Mouse (Mus musculus) heart, postnatal 0 days (tissue): Measurements from ENCODE around the gene Hsp90aa1. TPM values are rescaled to one million over a fixed set of nuclear protein-coding genes. Genes with fewer than 3 reads are reported as not detected.

ENCODE experiments used
- ATAC-seq: fragments of 200-750 bp; cut with Nextera tagmentation; 2 replicates; pipeline ENCODE4 v1.8.0; 2017; ENCODE audit warnings: low read depth, moderate number of reproducible peaks, moderate library complexity; ENCODE audit not compliant: insufficient read depth
- DNase-seq: peaks from one replicate; pipeline ENCODE4 v3.0.0-alpha.2; 2016; ENCODE audit warnings: low spot score
- H3K27ac ChIP-seq: fragments of 300-500 bp; sonication (generic); 2 replicates; pipeline ENCODE4 v1.5.1; 2014; ENCODE audit warnings: low read depth, mild to moderate bottlenecking
- H3K27me3 ChIP-seq: fragments of 300-500 bp; sonication (generic); 2 replicates; pipeline ENCODE4 v1.6.1; 2014; ENCODE audit warnings: low read length, mixed read lengths; ENCODE audit not compliant: control insufficient read depth, insufficient read depth
- H3K36me3 ChIP-seq: fragments of 300-500 bp; sonication (generic); replicated peaks from 2 replicates; pipeline ENCODE4 v1.6.1; 2014; ENCODE audit warnings: low read length, mixed read lengths; ENCODE audit not compliant: control insufficient read depth, insufficient read depth
- H3K4me1 ChIP-seq: fragments of 300-500 bp; sonication (generic); 2 replicates; pipeline ENCODE4 v1.6.1; 2014; ENCODE audit warnings: antibody characterized with exemption; ENCODE audit not compliant: control insufficient read depth, insufficient read depth
- H3K4me2 ChIP-seq: fragments of 300-500 bp; sonication (generic); 2 replicates; pipeline ENCODE4 v1.6.1; 2014; ENCODE audit warnings: low read depth, mild to moderate bottlenecking, low read length, moderate library complexity
- H3K4me3 ChIP-seq: fragments of 300-500 bp; sonication (generic); 2 replicates; pipeline ENCODE4 v1.5.1; 2014; ENCODE audit warnings: low read depth, low read length
- H3K9ac ChIP-seq: fragments of 300-500 bp; sonication (generic); replicated peaks from 2 replicates; pipeline ENCODE4 v1.6.1; 2014; ENCODE audit warnings: low read depth, low read length, mixed read lengths
- H3K9me3 ChIP-seq: fragments of 300-500 bp; sonication (generic); replicated peaks from 2 replicates; pipeline ENCODE4 v1.6.1; 2016; ENCODE audit warnings: low read length; ENCODE audit not compliant: control insufficient read depth
- CTCF ChIP-seq: IDR thresholded peaks from 2 replicates; pipeline ENCODE4 v1.5.1; 2016; ENCODE audit warnings: antibody characterized with exemption, control low read depth, low read depth
- EP300 ChIP-seq: IDR thresholded peaks from 2 replicates; pipeline ENCODE4 v1.6.1; 2016; ENCODE audit warnings: antibody characterized with exemption, low read depth
- WGBS: fragments of 180-500 bp; shearing (Covaris S2); extraction: QIAGEN DNeasy Blood & Tissue Kit; methylation state at CpG from one replicate; pipeline ENCODE4 v1.1.7; 2014; 5-methylcytosine and 5-hydroxymethylcytosine counted together
- polyA plus RNA-seq: library from polyadenylated mRNA; unstranded; fragments of >200 nt; fragmentation: Nextera tagmentation; extraction: Ambion mirVana; gene quantifications from 2 replicates; pipeline ENCODE4 v1.2.1, GENCODE M21; 2015
- total RNA-seq: library from RNA; depleted of rRNA; stranded (reverse); fragments of >200 nt; gene quantifications from 2 replicates; pipeline ENCODE4 v1.2.3, GENCODE M21; 2014; ENCODE audit warnings: low replicate concordance

Gene Hsp90aa1
- total and polyA plus RNA-seq, 2 experiments from 2014 or later = 181 to 258 TPM

DNA sequence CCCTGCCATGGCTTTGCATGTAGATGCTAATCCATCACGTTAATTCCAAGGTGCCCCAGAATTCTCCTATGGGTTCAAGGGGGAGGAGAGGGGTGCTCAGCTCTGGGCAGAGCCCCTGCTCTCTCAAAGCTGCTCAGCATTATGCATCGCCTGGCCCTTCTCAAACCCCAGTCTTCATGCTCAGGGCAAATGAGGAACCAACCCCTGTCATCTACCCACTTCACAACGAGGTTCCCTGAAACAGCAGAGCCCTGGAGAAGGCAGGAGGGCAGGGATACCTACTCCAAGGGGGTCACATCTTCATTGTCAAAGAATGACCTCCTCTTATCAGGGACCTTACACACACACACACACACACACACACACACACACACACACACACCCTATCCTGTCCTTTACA, 20.6 kb downstream of the Hsp90aa1 start:
- no peak overlapping the region for H3K4me3 ChIP-seq
- no peak overlapping the region for H3K4me2 ChIP-seq
- H3K27me3 ChIP-seq = no peaks in the 10 kb centered on the region
- H3K36me3 ChIP-seq = no peaks in the 10 kb centered on the region
- TF ChIP-seq CTCF (no peak), EP300 (no peak)
- WGBS = 38% methylated on average over 3 of the region's 3 CpGs
- no peak for DNase-seq
- no peak overlapping the region for H3K27ac ChIP-seq
- no peak overlapping the region for H3K9ac ChIP-seq
- ATAC-seq = no peak
- H3K9me3 ChIP-seq = no peaks in the 10 kb centered on the region
- peaks cover 6% of the 10 kb centered on the region; the same call in 1 of the 2 replicates for H3K4me1 ChIP-seq

DNA sequence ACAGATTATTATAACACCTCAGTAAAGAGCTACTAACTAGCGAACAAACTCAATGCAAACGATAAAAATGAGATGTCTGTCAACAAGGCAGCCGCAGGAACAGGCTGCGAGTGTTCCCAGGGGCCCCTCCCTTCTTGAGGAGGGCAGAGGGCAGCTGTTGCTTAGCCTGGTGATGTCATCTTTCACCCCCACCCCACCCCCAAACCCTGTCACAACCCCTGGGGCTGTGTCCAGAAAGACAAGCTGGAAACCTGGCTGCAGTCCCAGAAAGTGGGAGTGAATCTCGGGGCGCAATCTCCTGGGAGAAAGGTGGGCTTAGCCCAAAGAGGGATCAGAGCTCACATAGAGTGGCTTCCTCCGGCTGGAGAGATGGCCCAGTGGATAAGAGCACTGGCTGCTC, 21.3 kb downstream of the Hsp90aa1 start:
- no peaks in the 10 kb centered on the region for H3K36me3 ChIP-seq
- no peak overlapping the region for H3K4me2 ChIP-seq
- H3K4me1 ChIP-seq = peaks cover 6% of the 10 kb centered on the region; the same call in 1 of the 2 replicates
- ATAC-seq (peak; percentile 62; the same call in 1 of the 2 replicates), DNase-seq (peak; percentile 24)
- 15% methylated on average over 7 of the region's 7 CpGs for WGBS
- H3K27ac ChIP-seq = no peak overlapping the region
- no peak overlapping the region for H3K4me3 ChIP-seq
- H3K27me3 ChIP-seq = no peaks in the 10 kb centered on the region
- TF ChIP-seq CTCF (no peak), EP300 (no peak)
- H3K9ac ChIP-seq = no peak overlapping the region
- H3K9me3 ChIP-seq = no peaks in the 10 kb centered on the region

DNA sequence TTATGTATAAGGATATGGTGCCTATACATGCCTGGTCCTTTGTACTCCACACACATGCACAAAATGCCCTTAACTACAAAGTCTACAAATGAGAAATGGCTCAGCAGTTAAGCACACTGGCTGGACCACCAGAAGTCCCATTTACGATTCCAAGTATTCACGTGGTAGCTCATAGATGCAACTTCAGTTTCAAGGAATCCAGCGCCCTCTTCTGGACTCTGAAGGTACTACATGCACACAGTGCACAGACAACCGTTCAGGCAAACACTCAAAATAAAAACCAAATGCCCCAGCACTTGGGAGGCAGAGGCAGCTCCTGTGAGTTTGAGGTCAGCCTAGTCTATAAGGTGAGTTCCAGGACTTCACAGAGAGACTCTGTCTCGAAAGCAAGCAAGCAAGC, 28.3 kb downstream of the Hsp90aa1 start:
- no peak overlapping the region for H3K4me2 ChIP-seq
- ATAC-seq (no peak), DNase-seq (no peak)
- H3K9me3 ChIP-seq = no peaks in the 10 kb centered on the region
- WGBS = 51% methylated on average over 5 of the region's 5 CpGs
- no peak overlapping the region for H3K4me3 ChIP-seq
- no peak overlapping the region for H3K27ac ChIP-seq
- no peak overlapping the region for H3K9ac ChIP-seq
- H3K27me3 ChIP-seq = no peaks in the 10 kb centered on the region
- H3K36me3 ChIP-seq = no peaks in the 10 kb centered on the region; the same call in 1 of the 2 replicates
- TF ChIP-seq EP300 (no peak), CTCF (peak; percentile 42)
- H3K4me1 ChIP-seq = no peaks in the 10 kb centered on the region

DNA sequence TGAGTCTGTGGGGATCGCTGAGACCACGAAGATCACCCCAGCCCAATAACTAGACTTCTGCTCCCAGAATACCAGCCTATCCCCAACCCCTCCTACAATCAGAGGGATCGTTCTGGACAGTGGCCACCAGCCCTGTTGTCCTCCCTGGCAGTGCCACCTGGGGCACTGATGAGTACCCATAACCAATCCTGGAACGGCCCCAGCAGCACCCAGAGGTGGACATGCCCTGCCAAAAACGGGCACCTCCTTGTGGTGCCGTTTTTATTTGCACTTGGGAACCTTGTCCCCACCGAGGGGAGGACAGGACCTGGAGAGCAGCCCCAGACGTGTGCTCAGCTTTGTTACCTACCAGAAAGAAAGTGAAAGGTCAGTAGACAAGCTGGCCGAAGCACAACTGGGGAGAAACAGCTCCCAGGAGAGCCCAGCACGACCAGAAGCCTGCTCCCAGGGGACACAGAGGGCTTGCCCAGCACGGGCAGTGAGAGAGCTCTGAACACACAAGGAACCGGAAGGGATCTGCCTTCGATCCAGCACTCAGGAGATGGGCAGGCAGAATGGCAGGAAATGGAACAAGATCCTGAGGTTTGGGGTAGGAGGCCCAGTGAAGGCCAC, 35.0 kb downstream of the Hsp90aa1 start:
- Histone ChIP-seq H3K4me3 (no peak overlapping the region), H3K4me2 (no peak overlapping the region), H3K4me1 (no peaks in the 10 kb centered on the region), H3K9me3 (no peaks in the 10 kb centered on the region), H3K36me3 (peaks cover 67% of the 10 kb centered on the region), H3K27me3 (no peaks in the 10 kb centered on the region), H3K9ac (no peak overlapping the region), H3K27ac (no peak overlapping the region)
- TF ChIP-seq EP300 (no peak), CTCF (no peak; the same call in 1 of the 2 replicates)
- DNase-seq (no peak), ATAC-seq (peak; percentile 45; the same call in 1 of the 2 replicates)
- WGBS = 73% methylated on average over 13 of the region's 13 CpGs

DNA sequence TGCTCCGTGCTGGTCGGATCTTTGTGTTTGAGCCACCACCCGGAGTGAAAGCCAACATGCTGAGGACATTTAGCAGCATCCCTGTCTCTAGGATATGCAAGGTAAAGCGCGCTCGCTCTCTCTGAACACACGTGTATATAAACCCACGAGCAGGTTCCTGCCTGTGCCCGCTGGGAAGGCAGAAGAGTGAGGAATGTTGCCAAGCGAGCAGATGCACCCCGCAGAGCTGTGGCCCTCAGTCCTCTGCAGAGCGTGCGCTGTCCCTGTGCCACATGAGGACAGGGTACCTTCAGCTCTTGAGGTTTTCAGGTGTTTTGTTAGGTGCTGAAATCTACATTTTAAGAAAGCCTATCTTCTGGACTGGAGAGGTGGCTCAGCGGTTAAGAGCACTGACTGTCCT, 40.8 kb downstream of the Hsp90aa1 start:
- Histone ChIP-seq H3K9me3 (no peaks in the 10 kb centered on the region), H3K27me3 (no peaks in the 10 kb centered on the region), H3K4me3 (no peak overlapping the region), H3K27ac (no peak overlapping the region), H3K4me1 (no peaks in the 10 kb centered on the region), H3K36me3 (peaks cover 100% of the 10 kb centered on the region), H3K9ac (no peak overlapping the region), H3K4me2 (no peak overlapping the region)
- TF ChIP-seq EP300 = no peak
- no peak for TF ChIP-seq CTCF
- no peak for ATAC-seq
- WGBS = 94% methylated on average over 14 of the region's 14 CpGs
- no peak for DNase-seq

DNA sequence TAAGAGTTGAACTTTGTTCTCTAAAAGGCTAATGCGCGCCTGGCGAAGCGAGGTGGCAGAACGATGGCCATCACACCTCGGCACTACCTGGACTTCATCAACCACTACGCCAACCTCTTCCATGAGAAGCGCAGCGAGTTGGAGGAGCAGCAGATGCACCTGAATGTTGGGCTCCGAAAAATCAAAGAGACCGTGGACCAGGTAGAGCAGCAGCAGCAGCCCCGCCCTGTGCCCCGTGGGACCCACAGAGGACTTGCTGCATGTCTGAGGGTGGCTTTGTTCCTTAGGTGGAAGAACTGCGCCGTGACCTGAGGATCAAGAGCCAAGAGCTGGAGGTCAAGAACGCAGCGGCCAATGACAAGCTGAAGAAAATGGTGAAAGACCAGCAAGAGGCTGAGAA, 51.1 kb downstream of the Hsp90aa1 start:
- Histone ChIP-seq H3K27ac (no peak overlapping the region), H3K36me3 (peaks cover 95% of the 10 kb centered on the region), H3K9ac (no peak overlapping the region), H3K4me3 (no peak overlapping the region), H3K9me3 (no peaks in the 10 kb centered on the region), H3K27me3 (no peaks in the 10 kb centered on the region), H3K4me2 (no peak overlapping the region), H3K4me1 (no peaks in the 10 kb centered on the region)
- 95% methylated on average over 17 of the region's 17 CpGs for WGBS
- TF ChIP-seq EP300 (no peak), CTCF (no peak)
- no peak for ATAC-seq
- DNase-seq = no peak
